Mouse (Mus musculus): ENCODE data around the gene Tmed5. TPM values are rescaled to one million over a fixed set of nuclear protein-coding genes. Genes with fewer than 3 reads are reported as not detected.

The Tmed5 gene
- polyA plus RNA-seq, 1 experiment from 2014 or later = 82.3 TPM

Other genes starting within 250 kb of the Tmed5 start
- gene Rpl5, start 232.1 kb downstream of the Tmed5 start, polyA plus RNA-seq (2015; fragmentation: Nextera tagmentation; extraction: Ambion mirVana) = 54.9 and 67.3 TPM in 2 replicates
- gene Fam69a, start 145.5 kb downstream of the Tmed5 start, polyA plus RNA-seq (2015; fragmentation: Nextera tagmentation; extraction: Ambion mirVana) = 36.8 and 38.3 TPM in 2 replicates
- gene Mtf2, start 66.9 kb downstream of the Tmed5 start, polyA plus RNA-seq (2015; fragmentation: Nextera tagmentation; extraction: Ambion mirVana) = 263 and 271 TPM in 2 replicates
- 18.7 and 21.0 TPM in 2 replicates for gene Ccdc18, start 255 bp upstream of the Tmed5 start, polyA plus RNA-seq (2015; fragmentation: Nextera tagmentation; extraction: Ambion mirVana)
- gene Dr1, start 136.3 kb upstream of the Tmed5 start, polyA plus RNA-seq (2015; fragmentation: Nextera tagmentation; extraction: Ambion mirVana) = 40.6 and 43.2 TPM in 2 replicates
- gene Pigg, start 180.0 kb upstream of the Tmed5 start, polyA plus RNA-seq (2015; fragmentation: Nextera tagmentation; extraction: Ambion mirVana) = 2.4 and 3.4 TPM in 2 replicates
- gene Gm42517, start 235.3 kb upstream of the Tmed5 start, polyA plus RNA-seq (2015; fragmentation: Nextera tagmentation; extraction: Ambion mirVana) = not detected in 2 replicates

All from thymus, postnatal 0 days (tissue).